Mouse (Mus musculus) CD4-positive, CD25-positive, alpha-beta regulatory T cell, adult 4 months (primary cell): Measurements from ENCODE around the gene Kcnk4. TPM values are rescaled to one million over a fixed set of nuclear protein-coding genes. Genes with fewer than 3 reads are reported as not detected.

Experiments used
- ATAC-seq: one replicate; pipeline ENCODE4 v1.8.0; 2017
- polyA plus RNA-seq, 2 experiments: library from polyadenylated mRNA; unstranded; fragments of 100-300 nt; shearing (Covaris generic); gene quantifications; one replicate each; pipeline ENCODE4 v1.2.1; 2017

The Kcnk4 gene
- polyA plus RNA-seq, 2 experiments from 2014 or later = not detected

DNA sequence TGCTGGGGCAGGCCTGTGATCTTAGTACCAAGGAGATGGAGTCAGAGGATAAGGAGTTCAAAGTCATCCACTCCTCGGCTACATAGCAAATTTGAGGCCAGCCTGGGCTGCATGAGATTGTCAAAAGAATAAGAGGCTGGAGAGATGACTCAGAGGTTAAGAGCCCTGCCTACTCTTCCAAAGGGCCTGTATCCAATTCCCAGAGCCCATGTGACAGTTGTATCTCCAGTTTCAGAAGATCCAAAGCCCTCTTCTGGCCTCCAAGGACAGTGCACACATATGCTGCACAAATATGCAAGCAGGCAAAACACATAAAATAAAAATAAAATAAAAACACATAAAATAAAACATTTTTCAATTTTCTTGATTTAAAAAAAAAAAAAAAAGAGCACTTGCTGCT lies 60.1 kb downstream of the Kcnk4 start:
- no peak for ATAC-seq

Other genes starting within 250 kb of the Kcnk4 start
- 1 to 10 TPM; 6.4 to 8.3 TPM for gene Rps6ka4, start 93.9 kb downstream of the Kcnk4 start, polyA plus RNA-seq
- 1 to 10 TPM; 3.1 to 5.2 TPM for gene Ccdc88b, start 76.3 kb downstream of the Kcnk4 start, polyA plus RNA-seq
- 100 to 1,000 TPM; 214 to 232 TPM for gene Trmt112, start 24.8 kb downstream of the Kcnk4 start, polyA plus RNA-seq
- gene Prdx5, start 24.4 kb downstream of the Kcnk4 start, polyA plus RNA-seq = 100 to 1,000 TPM; 224 to 246 TPM
- gene Esrra, start 12.7 kb downstream of the Kcnk4 start, polyA plus RNA-seq = 1 to 10 TPM; 2.2 to 5.7 TPM
- not detected for gene Catsperz, start 9.1 kb downstream of the Kcnk4 start, polyA plus RNA-seq
- 10 to 100 TPM; 36.8 to 49.6 TPM for gene Bad, start 7.3 kb upstream of the Kcnk4 start, polyA plus RNA-seq
- 10 to 100 TPM in 1 of 2 experiments, 1 to 10 TPM in 1; 8.4 to 11.4 TPM for gene Gpr137, start 8.0 kb upstream of the Kcnk4 start, polyA plus RNA-seq
- 10 to 100 TPM in 1 of 2 experiments, 1 to 10 TPM in 1; 9.3 to 23.8 TPM for gene Ppp1r14b, start 40.5 kb upstream of the Kcnk4 start, polyA plus RNA-seq
- 1 to 10 TPM; 3.2 to 3.4 TPM for gene Plcb3, start 42.0 kb upstream of the Kcnk4 start, polyA plus RNA-seq
- gene Fkbp2, start 46.0 kb upstream of the Kcnk4 start, polyA plus RNA-seq = 10 to 100 TPM; 46.8 to 56.8 TPM
- gene Vegfb, start 53.1 kb upstream of the Kcnk4 start, polyA plus RNA-seq = 1 to 10 TPM; 3.3 to 4.4 TPM
- gene Dnajc4, start 58.1 kb upstream of the Kcnk4 start, polyA plus RNA-seq = 10 to 100 TPM; 59.8 to 74.9 TPM
- 10 to 100 TPM; 34.8 to 39.6 TPM for gene Nudt22, start 61.6 kb upstream of the Kcnk4 start, polyA plus RNA-seq
- 10 to 100 TPM in 1 of 2 experiments, 1 to 10 TPM in 1; 8.1 to 10.9 TPM for gene Trpt1, start 61.6 kb upstream of the Kcnk4 start, polyA plus RNA-seq
- gene Fermt3, start 85.0 kb upstream of the Kcnk4 start, polyA plus RNA-seq = 100 to 1,000 TPM; 272 to 479 TPM
- gene Stip1, start 105.5 kb upstream of the Kcnk4 start, polyA plus RNA-seq = 100 to 1,000 TPM; 117 to 119 TPM
- gene Macrod1, start 122.3 kb upstream of the Kcnk4 start, polyA plus RNA-seq = 1 to 10 TPM in 1 of 2 experiments, not detected in 1; 2.3 TPM
- under 1 TPM in 1 of 2 experiments, not detected in 1; 0.22 TPM for gene Flrt1, start 171.2 kb upstream of the Kcnk4 start, polyA plus RNA-seq